Mouse (Mus musculus): ENCODE measurements around the gene Nr4a3.

- TF ChIP-seq CTCF (IDR thresholded peaks at IDR 0.05; ENCODE audit: insufficient read depth, low read depth, low read length): no peak
- TF ChIP-seq POLR2A (IDR thresholded peaks at IDR 0.05; ENCODE audit: insufficient read depth, low read depth, low read length): no peak
Measured at GRCm38 (mm10) chr4:48061716-48062115, 16.8 kb downstream of the Nr4a3 start.
